Mouse (Mus musculus): ENCODE data around the gene Gm765. TPM values are rescaled to one million over a fixed set of nuclear protein-coding genes. Genes with fewer than 3 reads are reported as not detected.
A peak's percentile ranks its signal among the peaks of the same experiment; 100 is the strongest.

Gm765 gene
- 1 to 10 TPM in 1 of 2 experiments, under 1 TPM in 1; 0.92 to 1.4 TPM for total RNA-seq (2021)

DNA sequence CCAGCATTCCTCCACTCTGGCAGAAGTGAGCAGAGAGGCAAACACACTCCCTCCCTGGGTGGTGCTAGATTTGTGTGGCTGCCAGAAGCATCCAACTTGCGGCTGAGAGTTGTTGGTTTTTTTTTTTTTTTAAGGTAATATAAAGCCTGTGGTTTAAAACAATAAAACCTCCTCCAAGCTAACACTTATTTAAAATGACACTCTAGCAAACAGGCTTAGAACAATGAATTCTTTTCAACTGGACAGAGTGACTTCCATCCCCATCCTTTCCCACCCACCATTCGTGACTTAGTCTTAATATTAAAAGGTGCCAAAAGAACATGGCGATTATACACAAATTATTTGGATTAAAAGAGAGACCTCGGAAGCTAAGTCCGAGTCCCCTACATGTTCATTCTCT lies at the start of gene Gm765:
TSS of gene Gm765 (minus strand) at position 101 of the 400 bp plus-strand sequence.
- no peak for DNase-seq (ENCODE audit: low spot score in 2 of 2)
- intact Hi-C loops (cut with DNase I) = no loop called here

DNA sequence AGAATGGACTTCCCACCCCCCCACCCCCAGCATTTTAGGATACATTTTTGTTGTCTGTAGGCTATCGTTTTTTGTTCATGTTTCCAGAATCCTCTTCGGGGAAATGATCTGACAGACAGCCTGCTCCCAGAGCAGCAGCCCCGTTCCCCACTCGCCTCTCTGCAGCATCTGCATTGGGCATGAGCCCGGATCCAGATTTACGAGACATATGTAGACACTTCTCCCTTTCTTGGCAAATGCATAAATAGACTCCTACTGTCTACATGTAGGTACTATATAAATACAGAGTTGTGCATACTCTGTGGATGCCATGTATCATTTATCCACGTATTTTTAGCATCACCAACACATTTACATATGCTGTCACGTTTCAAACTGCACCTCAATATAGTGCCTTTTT lies 42.9 kb upstream of the Gm765 start:
- intact Hi-C loops (cut with DNase I) = loop anchor here (1.0 kb wide), 1 partner anchor 126 kb away; no protein-coding TSS in a partner anchor
- DNase-seq (ENCODE audit: low spot score in 2 of 2) = peak; percentile 42 to 93

- DNase-seq (ENCODE audit: low spot score in 2 of 2) = peak in 1 of 2 experiments; percentile 61
- intact Hi-C loops (cut with DNase I) = loop anchor here (5.0 kb wide), 3 partner anchors 97 to 1218 kb away; no protein-coding TSS in a partner anchor
Measured at GRCm38 (mm10) chr6:98384431-98384830, 41.9 kb upstream of the Gm765 start.

DNA sequence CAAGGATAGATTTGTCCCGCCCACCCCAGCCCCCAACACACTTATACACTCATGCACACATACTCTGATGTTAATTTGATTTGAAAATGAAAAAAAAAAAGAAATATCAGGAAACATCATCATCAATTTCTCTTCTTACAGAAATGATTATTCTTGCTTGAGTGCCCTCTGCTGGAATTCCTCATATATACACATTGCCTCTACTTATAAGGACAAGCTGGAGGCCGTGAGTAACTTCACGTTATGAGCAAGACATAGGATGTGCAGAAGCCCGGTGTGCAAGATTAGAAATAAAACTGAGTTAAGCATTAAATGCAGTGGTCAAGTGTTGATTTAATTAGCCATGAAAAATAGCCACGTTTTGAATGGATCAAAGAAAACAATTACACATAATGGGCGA lies 40.9 kb upstream of the Gm765 start:
- intact Hi-C loops (cut with DNase I) = loop anchor here (1.0 to 5.0 kb wide), 4 partner anchors 96 to 1219 kb away; no protein-coding TSS in a partner anchor
- peak; percentile 40 to 84 for DNase-seq (ENCODE audit: low spot score in 2 of 2)

DNA sequence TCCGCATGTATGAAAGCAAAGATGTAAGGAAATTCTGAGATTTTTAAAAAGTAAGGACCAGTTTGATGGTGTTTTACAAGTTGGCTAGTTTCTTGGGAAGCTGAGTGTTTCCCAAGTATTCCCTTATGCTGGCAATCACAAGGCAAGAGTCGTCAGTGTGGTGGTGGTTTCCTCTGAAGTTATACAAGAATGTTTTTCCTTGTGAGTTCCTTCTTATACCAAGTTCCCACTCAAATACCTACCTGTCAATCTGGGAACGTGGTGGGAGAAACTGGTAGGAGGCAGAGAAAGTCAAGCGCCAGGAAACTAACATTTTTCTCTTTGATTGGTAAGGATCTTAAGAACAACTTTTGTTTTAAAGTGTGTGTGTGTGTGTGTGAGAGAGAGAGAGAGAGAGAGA lies 23.6 kb upstream of the Gm765 start:
- intact Hi-C loops (cut with DNase I) = no loop called here
- DNase-seq (ENCODE audit: low spot score in 2 of 2) = peak in 1 of 2 experiments; percentile 66

DNA sequence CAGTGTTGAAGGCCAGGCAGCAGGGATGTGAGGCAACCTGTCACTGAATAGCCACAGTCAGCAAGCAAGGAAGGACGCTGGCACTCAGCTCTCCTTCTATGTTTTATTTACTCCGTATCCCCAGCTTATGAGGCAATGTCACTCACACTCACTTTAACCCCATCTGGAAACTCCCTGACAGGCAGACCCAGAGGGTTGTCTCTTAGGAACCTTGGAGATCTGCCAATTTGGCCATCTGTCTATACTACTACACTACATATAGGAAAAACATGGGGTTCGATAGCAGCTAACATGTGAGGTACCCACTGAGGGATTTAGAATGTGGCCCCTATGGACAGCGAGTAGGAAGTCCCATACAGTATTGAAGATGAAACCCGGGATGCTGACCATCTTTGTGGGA lies 12.7 kb upstream of the Gm765 start:
- DNase-seq (ENCODE audit: low spot score in 2 of 2) = no peak
- intact Hi-C loops (cut with DNase I) = no loop called here

- peak in 1 of 2 experiments; percentile 72 for DNase-seq (ENCODE audit: low spot score in 2 of 2)
- intact Hi-C loops (cut with DNase I) = no loop called here
Measured at GRCm38 (mm10) chr6:98353285-98353684, 10.7 kb upstream of the Gm765 start.

DNA sequence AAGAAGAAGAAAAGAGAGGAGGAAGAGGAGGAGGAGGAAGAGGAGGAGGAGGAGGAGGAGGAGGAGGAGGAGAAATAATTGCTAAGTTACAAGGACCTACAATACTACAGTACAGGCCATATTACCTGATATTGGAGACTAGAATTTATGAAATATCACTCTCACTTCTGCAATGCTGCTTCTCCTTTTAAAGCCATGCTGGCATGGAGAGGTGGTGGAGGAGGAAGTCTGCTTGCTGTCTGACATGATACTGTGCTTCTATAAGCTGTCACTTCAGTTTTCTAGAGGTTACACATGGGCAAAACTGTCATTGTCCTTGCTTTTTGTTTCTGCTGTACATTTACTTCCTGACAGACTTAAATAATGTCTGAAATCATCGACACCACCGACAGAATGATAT lies 9.8 kb downstream of the Gm765 start:
- no peak for DNase-seq (ENCODE audit: low spot score in 2 of 2)
- intact Hi-C loops (cut with DNase I) = no loop called here

DNA sequence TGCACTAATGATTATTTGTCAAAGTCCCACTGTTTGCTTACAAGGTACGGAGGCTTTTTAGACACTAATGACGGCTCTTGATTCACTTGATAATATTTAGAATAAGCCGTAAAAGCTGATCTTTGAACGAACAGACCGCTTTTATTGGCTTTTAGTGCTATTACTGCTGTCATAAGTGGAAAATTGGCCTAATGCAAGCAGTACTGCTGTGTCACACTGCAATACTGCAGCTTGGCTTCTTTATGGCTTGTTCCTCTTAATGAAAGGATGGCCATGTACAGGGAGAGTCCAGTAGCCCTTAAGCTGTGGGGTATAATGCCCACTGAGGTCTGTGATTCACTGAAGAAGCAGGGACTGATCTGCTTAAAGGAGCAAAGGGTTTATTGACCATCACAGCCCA lies 30.9 kb downstream of the Gm765 start:
- no peak for DNase-seq (ENCODE audit: low spot score in 2 of 2)
- intact Hi-C loops (cut with DNase I) = no loop called here

- no peak for DNase-seq (ENCODE audit: low spot score in 2 of 2)
- intact Hi-C loops (cut with DNase I) = no loop called here
Measured at GRCm38 (mm10) chr6:98307647-98308046, 34.9 kb downstream of the Gm765 start.

GRCm38 (mm10) chr6:98307159-98307558 lies 35.4 kb downstream of the Gm765 start:
- intact Hi-C loops (cut with DNase I) = no loop called here
- DNase-seq (ENCODE audit: low spot score in 2 of 2) = no peak

- no peak for DNase-seq (ENCODE audit: low spot score in 2 of 2)
- intact Hi-C loops (cut with DNase I) = no loop called here
Measured at GRCm38 (mm10) chr6:98292064-98292463, 50.5 kb downstream of the Gm765 start.

- intact Hi-C loops (cut with DNase I) = loop anchor here (5.0 kb wide), 1 partner anchor 94 kb away; no protein-coding TSS in a partner anchor
- peak; percentile 19 to 72 for DNase-seq (ENCODE audit: low spot score in 2 of 2)
Measured at GRCm38 (mm10) chr6:98288316-98288715, 54.2 kb downstream of the Gm765 start.

DNA sequence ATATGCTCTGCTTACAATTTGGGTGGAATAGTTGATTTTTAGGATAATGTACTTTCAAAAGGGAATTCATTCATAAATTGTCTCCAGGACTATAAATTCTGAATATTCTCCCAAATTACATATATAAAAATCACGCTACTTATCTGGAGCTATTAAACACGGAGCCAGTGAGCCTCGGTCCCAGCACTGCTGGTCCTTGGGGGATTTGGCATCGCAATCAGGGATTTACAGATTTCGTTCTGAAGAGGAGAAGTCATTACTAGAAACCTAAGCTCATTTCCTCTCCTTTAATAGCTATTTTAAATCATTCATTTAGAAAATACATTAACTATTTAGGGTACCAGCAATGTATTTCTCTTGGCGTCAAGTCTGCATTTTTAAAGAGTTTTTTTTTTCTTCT lies 55.0 kb downstream of the Gm765 start:
- intact Hi-C loops (cut with DNase I) = loop anchor here (5.0 kb wide), 1 partner anchor 95 kb away; no protein-coding TSS in a partner anchor
- DNase-seq (ENCODE audit: low spot score in 2 of 2) = no peak

DNA sequence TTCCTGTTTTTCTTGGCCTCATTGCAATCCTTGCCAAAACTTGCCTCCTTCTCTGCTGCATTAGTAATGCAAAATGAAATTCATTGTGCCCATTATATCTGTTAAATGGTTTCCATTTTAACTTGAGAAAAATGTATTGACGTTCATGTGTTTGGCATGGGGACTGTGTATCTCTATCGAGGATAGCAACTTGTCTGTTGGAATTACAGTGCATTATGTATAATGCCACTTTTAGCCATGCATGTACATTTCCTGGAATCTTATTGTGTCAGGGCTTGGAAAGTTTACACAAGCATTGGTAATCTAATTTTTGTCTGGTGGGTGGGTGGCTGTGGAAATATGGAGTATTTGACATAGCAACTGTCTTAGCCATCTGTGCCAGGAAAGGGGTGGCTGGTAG lies 57.4 kb downstream of the Gm765 start:
- intact Hi-C loops (cut with DNase I) = loop anchor here (1.0 to 5.0 kb wide), 2 partner anchors 26 to 97 kb away; no protein-coding TSS in a partner anchor
- DNase-seq (ENCODE audit: low spot score in 2 of 2) = peak in 1 of 2 experiments; percentile 78

DNA sequence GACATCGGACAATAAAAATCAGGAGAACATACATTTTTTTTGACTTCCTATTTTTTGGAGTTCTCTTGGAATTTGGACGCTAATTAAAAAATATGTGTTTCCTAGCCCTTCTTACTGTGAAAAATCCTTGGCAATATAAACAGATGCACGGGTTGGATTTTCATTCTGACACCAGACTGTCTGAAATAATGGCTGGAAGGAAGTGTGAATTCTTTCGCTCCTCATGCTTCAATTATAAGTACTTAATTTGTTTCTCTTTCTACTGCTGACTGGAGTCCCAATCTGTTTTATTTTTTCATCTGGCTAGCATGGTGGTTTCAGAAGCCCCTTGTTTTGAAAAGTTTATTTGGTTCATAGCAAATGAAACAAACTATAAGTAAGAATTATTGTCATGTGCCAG lies 59.8 kb downstream of the Gm765 start:
- intact Hi-C loops (cut with DNase I) = no loop called here
- DNase-seq (ENCODE audit: low spot score in 2 of 2) = no peak

DNA sequence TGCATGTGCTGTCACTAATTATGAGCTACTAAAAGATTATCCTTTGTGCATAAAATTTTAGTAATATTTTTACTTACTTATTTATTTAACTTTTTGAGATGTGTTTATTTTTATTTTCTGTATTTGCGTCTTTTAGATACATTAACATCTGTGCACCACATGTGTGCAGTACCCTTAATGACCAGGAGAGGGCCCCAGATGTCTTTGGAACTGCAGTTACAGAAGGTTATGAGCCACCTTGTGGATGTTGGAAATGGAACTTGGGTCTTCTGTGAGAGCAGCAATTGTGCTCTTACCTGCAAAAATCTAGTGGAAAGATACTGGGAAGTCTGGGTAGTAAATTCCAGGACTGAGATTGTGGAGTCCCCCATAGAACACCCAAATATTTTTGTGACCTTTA lies 71.0 kb downstream of the Gm765 start:
- DNase-seq (ENCODE audit: low spot score in 2 of 2) = no peak
- intact Hi-C loops (cut with DNase I) = no loop called here

DNA sequence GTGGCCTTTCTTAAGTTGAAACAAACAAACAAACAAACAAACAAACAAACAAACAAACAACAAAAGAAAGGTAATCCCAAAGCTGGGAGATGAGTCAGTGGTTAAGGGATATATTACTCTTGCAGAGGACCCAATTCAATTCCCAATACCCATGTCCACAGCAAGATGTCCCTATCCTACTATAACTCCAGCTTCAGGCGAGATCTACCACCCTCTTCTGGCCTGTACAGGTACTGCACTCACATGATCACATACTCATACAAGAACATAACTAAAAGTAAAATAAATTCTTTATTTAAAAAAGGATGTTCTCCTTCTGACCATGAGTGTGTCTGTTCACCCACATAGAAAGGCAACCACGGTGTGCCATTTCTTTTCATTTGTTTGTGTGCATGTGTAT lies 79.6 kb downstream of the Gm765 start:
- DNase-seq (ENCODE audit: low spot score in 2 of 2) = no peak
- intact Hi-C loops (cut with DNase I) = no loop called here

- intact Hi-C loops (cut with DNase I) = loop anchor here (1.0 to 10.0 kb wide), 5 partner anchors 26 to 1346 kb away; no protein-coding TSS in a partner anchor
- DNase-seq (ENCODE audit: low spot score in 2 of 2) = peak; percentile 32 to 96
Measured at GRCm38 (mm10) chr6:98259016-98259415, 83.5 kb downstream of the Gm765 start.

GRCm38 (mm10) chr6:98246449-98246848 lies 96.1 kb downstream of the Gm765 start:
- intact Hi-C loops (cut with DNase I) = no loop called here
- DNase-seq (ENCODE audit: low spot score in 2 of 2) = peak; percentile 31 to 77

DNA sequence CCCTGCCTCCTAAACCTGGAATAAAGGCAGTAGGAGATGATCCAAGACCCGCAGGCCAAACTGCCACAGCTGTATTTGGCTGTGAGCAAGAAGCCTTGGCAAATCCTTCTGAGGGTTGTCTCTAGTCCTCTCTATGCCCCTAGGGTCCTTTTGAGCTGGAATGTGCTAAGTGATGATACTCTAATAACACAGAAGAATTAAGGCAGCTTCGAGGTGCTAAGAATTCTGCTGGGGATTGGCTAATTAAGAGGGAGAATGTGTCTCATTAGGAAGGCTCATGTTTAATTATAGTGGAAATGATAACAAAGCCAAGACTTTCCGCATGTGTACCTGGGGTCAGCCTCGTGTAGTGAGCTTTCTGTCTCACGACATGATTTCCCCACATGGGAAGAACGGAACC lies 99.4 kb downstream of the Gm765 start:
- DNase-seq (ENCODE audit: low spot score in 2 of 2) = no peak
- intact Hi-C loops (cut with DNase I) = no loop called here

Data from left cerebral cortex, postnatal 25 days (tissue).